Mouse (Mus musculus) neural tube, embryonic 13.5 days (tissue): ENCODE measurements around the gene Itih5. TPM values are rescaled to one million over a fixed set of nuclear protein-coding genes. Genes with fewer than 3 reads are reported as not detected.

ENCODE experiments used
- ATAC-seq: fragments of 200-750 bp; cut with Nextera tagmentation; 2 replicates; pipeline ENCODE4 v1.8.0; 2017; ENCODE audit warnings: low read depth, mild to moderate bottlenecking, moderate TSS enrichment, moderate library complexity
- H3K27ac ChIP-seq: fragments of 300-500 bp; sonication (generic); replicated peaks from 2 replicates; pipeline ENCODE4 v1.5.1; 2015; ENCODE audit warnings: moderate library complexity, mild to moderate bottlenecking, inconsistent platforms
- H3K27me3 ChIP-seq: fragments of 300-500 bp; sonication (generic); 2 replicates; pipeline ENCODE4 v1.6.1; 2015; ENCODE audit warnings: mild to moderate bottlenecking, inconsistent platforms
- H3K36me3 ChIP-seq: fragments of 300-500 bp; sonication (generic); 2 replicates; pipeline ENCODE4 v1.6.1; 2015; ENCODE audit warnings: mild to moderate bottlenecking, inconsistent platforms
- H3K4me1 ChIP-seq: fragments of 300-500 bp; sonication (generic); replicated peaks from 2 replicates; pipeline ENCODE4 v1.6.1; 2015; ENCODE audit warnings: inconsistent platforms
- H3K4me2 ChIP-seq: fragments of 300-500 bp; sonication (generic); 2 replicates; pipeline ENCODE4 v1.6.1; 2015; ENCODE audit warnings: inconsistent platforms, mild to moderate bottlenecking, moderate library complexity
- H3K4me3 ChIP-seq: fragments of 300-500 bp; sonication (generic); 2 replicates; pipeline ENCODE4 v1.5.1; 2015; ENCODE audit warnings: mild to moderate bottlenecking, inconsistent platforms
- H3K9ac ChIP-seq: fragments of 300-500 bp; sonication (generic); 2 replicates; pipeline ENCODE4 v1.6.1; 2015; ENCODE audit warnings: moderate library complexity, mild to moderate bottlenecking, inconsistent platforms
- H3K9me3 ChIP-seq: fragments of 300-500 bp; sonication (generic); 2 replicates; pipeline ENCODE4 v1.6.1; 2016; ENCODE audit warnings: inconsistent platforms
- WGBS: fragments of 180-500 bp; shearing (Covaris S2); methylation state at CpG from one replicate; pipeline ENCODE4 v1.1.7; 2015; 5-methylcytosine and 5-hydroxymethylcytosine counted together
- polyA plus RNA-seq: library from polyadenylated mRNA; unstranded; fragments of >200 nt; fragmentation: Nextera tagmentation; extraction: Ambion mirVana; gene quantifications from 2 replicates; pipeline ENCODE4 v1.2.1, GENCODE M21; 2015

Itih5 gene
- 8.4 and 8.9 TPM in 2 replicates for polyA plus RNA-seq

DNA sequence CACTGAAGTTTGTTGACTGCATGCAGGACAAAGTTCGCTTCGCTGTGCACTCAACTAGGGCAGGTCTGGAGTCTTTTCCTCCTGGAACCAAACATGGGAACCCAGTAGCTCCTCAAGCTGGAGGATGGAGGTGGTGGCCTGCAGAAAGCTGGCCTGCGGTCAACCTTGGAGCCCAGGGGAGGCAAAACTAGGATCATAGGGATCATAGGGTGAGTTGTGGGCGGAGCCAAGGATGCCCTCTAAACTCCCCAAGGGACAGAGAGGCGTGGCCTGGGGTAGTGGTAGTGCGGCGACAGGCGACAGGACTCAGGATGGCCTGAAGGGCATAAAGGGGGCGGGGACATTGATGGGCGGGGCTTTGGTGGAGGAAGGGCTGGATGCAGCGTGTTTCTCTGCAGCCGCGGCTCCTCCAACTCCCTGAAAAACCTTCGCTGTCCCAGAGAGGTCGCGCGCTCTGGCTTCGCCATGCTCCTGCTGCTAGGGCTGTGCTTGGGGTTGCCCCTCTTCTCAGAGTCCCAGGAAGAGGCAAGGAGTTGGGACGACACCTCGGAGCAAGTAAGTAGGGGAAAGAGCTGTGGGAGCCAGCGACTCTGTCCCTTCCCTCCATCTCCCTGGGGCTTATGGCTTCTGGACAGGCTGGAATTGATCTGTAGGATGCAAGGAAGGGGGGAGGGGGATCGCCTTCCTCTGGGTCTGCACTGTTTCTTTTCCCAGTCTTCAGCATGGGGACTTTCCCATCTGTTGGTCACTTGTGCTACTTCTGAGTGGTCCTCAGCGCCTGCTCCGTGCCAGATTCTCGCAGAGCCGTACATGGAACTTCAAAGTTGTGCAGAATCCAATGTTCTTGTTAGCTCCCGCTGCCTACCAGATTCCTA is at the start of gene Itih5:
Gene Itih5 (plus strand): TSS at position 371 of the 875 bp plus-strand sequence.
- Histone ChIP-seq H3K4me1 (peaks cover 16% of the 10 kb centered on the region), H3K4me3 (peak within 1 kb of the TSS; percentile 40), H3K4me2 (peak within 1 kb of the TSS; percentile 73), H3K9me3 (no peaks in the 10 kb centered on the region), H3K36me3 (no peaks in the 10 kb centered on the region), H3K27ac (no peak within 1 kb of the TSS), H3K9ac (peak within 1 kb of the TSS; percentile 45), H3K27me3 (0 out of 2 replicates have a peak, but pooled peaks cover 3% of the 10 kb centered on the region)
- WGBS, result 7% methylated on average over 27 of the region's 27 CpGs
- peak; percentile 65 for ATAC-seq

DNA sequence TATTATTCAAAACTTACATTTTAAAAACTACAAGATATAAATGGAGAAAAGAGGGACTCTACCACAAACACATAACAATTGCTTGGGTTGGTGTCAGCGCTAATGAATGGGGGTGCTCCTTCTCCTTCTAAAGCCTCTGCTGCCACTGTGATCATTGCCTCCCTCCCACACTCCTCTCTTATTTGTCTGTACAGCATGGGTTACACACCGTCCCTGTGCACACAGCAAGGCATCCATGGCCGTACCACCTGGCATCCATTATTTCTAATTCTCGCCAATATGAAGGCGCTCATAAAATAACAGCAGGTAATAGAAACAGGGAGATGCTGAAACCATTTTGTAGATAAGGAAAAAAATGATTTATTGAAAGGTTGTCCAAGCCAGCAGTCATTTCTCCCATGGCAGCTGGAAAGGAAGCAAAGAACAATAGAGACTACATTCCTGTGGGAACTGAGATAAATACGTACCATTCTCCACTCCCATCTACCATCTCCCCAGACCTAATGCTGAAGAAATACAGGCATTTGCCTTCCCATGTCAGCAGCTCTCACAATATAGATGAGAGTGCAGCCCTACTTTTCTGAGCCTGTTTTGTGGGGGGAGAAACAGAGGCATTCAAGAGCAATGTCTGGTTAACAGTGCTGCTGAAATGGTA is 44.7 kb upstream of the Itih5 start:
- H3K27ac ChIP-seq, result peak overlapping the region; percentile 59
- no peaks in the 10 kb centered on the region for H3K36me3 ChIP-seq
- peak; percentile 81 for ATAC-seq
- no peaks in the 10 kb centered on the region for H3K4me1 ChIP-seq
- no peak overlapping the region for H3K4me2 ChIP-seq
- no peaks in the 10 kb centered on the region for H3K9me3 ChIP-seq
- H3K27me3 ChIP-seq, result no peaks in the 10 kb centered on the region
- no peak overlapping the region for H3K4me3 ChIP-seq
- WGBS, result 57% methylated on average over 6 of the region's 6 CpGs
- no peak overlapping the region for H3K9ac ChIP-seq

DNA sequence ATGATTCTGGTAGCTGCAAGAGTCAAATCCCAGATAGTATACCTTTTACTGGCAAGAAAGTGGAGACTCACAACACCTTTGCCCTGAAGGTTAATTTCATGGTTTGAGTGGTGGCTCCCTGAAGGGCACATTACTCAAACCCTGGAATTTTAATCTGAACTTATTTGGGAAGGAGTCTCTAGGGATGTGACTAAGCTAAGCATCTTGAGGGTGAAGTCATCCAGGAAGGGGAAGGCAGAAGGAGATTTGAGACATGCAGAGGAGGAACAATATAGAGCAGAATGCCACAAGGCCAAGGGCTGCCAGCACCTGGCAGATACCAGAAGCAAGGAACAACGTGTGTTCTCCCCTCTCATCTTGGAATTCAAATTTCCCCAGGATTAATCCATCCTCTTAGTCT is 34.6 kb upstream of the Itih5 start:
- Histone ChIP-seq H3K36me3 (no peaks in the 10 kb centered on the region), H3K9ac (no peak overlapping the region), H3K27ac (no peak overlapping the region), H3K27me3 (no peaks in the 10 kb centered on the region), H3K9me3 (no peaks in the 10 kb centered on the region; the same call in 1 of the 2 replicates), H3K4me1 (no peaks in the 10 kb centered on the region), H3K4me3 (no peak overlapping the region), H3K4me2 (no peak overlapping the region)
- 83% methylated on average over 1 of the region's 1 CpGs for WGBS
- ATAC-seq, result no peak

DNA sequence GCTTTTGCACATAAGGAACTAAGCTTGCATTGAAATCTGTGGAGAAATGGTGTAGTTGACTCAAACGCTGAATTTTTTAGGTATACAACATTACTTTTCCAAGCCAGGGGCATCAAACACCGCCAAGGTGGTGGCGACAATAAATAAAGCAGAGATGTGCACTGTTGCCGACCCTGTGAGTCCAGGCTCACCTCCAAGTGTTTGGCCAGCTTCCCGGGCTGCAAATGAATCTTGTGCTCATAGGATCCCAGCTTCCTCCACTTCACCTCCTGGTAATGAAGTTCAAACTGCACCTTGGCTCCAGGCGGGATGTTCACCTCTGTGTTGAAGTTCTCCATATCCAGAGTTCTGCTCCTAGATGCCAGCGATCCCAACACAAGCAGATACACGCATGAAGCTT is 34.1 kb upstream of the Itih5 start:
- Histone ChIP-seq H3K36me3 (no peaks in the 10 kb centered on the region), H3K9me3 (no peaks in the 10 kb centered on the region; the same call in 1 of the 2 replicates), H3K9ac (no peak overlapping the region), H3K4me3 (no peak overlapping the region), H3K27ac (no peak overlapping the region), H3K4me1 (no peaks in the 10 kb centered on the region), H3K27me3 (no peaks in the 10 kb centered on the region), H3K4me2 (no peak overlapping the region)
- 86% methylated on average over 8 of the region's 8 CpGs for WGBS
- no peak for ATAC-seq

DNA sequence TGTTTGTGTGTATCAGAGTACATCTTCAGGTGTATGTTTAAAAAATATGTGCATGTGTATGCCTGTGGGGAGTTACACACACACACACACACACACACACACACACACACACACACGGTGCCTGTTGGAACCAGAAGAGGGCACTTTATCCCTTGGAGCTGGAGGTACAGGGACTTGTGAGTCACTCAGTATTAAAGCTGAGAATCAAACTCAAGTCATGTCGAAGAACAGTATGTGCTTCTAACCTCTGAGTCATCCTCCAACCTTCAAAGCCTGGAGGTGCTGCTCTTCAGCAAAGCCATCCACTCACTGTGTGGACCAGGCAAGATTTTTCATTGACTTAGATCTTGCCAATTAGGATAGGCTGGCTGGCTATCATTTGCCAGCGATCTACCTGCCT is 31.5 kb upstream of the Itih5 start:
- Histone ChIP-seq H3K4me2 (no peak overlapping the region), H3K4me1 (no peaks in the 10 kb centered on the region), H3K4me3 (no peak overlapping the region), H3K27ac (no peak overlapping the region), H3K27me3 (no peaks in the 10 kb centered on the region), H3K9ac (no peak overlapping the region), H3K36me3 (no peaks in the 10 kb centered on the region), H3K9me3 (no peaks in the 10 kb centered on the region; the same call in 1 of the 2 replicates)
- ATAC-seq, result no peak
- WGBS, result 72% methylated on average over 3 of the region's 3 CpGs

DNA sequence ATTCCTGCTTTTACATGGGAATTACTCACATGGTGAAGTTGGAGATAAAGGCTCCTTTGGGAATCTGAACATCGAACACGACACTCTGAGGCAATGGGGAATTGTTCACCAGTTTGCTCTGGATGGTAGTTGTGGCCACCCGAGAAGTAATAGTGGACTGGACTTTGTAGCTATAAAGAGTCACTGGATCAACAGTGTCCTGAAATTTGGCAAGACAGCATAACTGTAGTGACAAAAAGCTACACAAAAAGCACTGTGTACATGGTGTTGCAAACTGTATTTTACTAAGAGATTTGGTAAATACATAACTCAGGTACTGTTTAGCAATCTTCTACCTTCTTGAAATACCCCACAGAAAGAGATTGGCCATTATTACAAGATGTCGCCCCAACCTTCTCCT is 27.2 kb upstream of the Itih5 start:
- no peaks in the 10 kb centered on the region for H3K27me3 ChIP-seq
- no peaks in the 10 kb centered on the region for H3K36me3 ChIP-seq
- H3K4me3 ChIP-seq, result no peak overlapping the region
- WGBS, result 91% methylated on average over 4 of the region's 4 CpGs
- H3K9ac ChIP-seq, result no peak overlapping the region
- no peak overlapping the region for H3K4me2 ChIP-seq
- H3K4me1 ChIP-seq, result no peaks in the 10 kb centered on the region
- H3K9me3 ChIP-seq, result no peaks in the 10 kb centered on the region
- no peak for ATAC-seq
- no peak overlapping the region for H3K27ac ChIP-seq

DNA sequence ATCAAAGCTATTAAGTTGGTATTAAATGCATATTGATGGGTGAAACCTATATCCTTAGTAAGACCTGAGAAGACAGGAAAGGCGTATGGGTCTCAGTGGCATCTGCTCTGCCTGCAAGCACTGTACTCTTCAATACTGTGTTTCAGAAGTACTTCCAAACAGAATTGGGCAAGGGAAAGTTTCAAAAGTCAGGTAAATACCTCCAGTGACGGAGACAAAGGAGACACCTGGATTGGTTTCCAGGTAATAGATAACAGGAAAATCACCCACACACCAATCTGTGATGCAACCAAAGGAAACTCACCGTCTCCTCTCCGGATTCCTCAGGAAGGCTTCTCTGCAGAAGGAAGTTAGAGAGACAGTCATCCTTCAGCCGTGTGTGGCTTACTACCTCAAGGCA is 25.9 kb upstream of the Itih5 start:
- no peaks in the 10 kb centered on the region for H3K9me3 ChIP-seq
- no peaks in the 10 kb centered on the region for H3K27me3 ChIP-seq
- no peaks in the 10 kb centered on the region for H3K36me3 ChIP-seq
- no peak for ATAC-seq
- no peaks in the 10 kb centered on the region for H3K4me1 ChIP-seq
- no peak overlapping the region for H3K4me2 ChIP-seq
- 93% methylated on average over 5 of the region's 5 CpGs for WGBS
- H3K4me3 ChIP-seq, result no peak overlapping the region
- no peak overlapping the region for H3K27ac ChIP-seq
- H3K9ac ChIP-seq, result no peak overlapping the region

DNA sequence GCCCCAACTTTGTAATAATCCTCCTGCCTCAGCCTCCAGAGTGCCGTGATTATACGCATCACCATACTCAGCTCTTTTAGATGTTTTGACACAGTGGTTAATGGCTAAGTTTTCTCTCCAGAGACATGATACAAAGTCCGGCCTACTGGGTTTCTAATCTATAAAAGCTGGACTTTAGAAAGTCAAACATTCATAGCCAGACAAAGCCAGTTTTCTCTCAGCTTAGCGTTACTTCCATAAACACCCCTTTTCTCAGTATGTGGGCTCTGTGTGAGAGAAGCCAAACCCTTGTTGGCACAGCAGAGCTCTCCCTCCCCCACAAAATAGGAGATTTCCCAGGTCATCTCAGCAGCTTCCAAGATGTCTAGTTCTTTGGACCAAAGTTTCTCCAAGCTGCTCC is 24.8 kb upstream of the Itih5 start:
- H3K27ac ChIP-seq, result no peak overlapping the region
- ATAC-seq, result no peak
- H3K9ac ChIP-seq, result no peak overlapping the region
- H3K9me3 ChIP-seq, result no peaks in the 10 kb centered on the region
- H3K4me1 ChIP-seq, result no peaks in the 10 kb centered on the region
- WGBS, result 83% methylated on average over 4 of the region's 4 CpGs
- H3K4me2 ChIP-seq, result no peak overlapping the region
- H3K27me3 ChIP-seq, result no peaks in the 10 kb centered on the region
- H3K36me3 ChIP-seq, result no peaks in the 10 kb centered on the region
- no peak overlapping the region for H3K4me3 ChIP-seq

DNA sequence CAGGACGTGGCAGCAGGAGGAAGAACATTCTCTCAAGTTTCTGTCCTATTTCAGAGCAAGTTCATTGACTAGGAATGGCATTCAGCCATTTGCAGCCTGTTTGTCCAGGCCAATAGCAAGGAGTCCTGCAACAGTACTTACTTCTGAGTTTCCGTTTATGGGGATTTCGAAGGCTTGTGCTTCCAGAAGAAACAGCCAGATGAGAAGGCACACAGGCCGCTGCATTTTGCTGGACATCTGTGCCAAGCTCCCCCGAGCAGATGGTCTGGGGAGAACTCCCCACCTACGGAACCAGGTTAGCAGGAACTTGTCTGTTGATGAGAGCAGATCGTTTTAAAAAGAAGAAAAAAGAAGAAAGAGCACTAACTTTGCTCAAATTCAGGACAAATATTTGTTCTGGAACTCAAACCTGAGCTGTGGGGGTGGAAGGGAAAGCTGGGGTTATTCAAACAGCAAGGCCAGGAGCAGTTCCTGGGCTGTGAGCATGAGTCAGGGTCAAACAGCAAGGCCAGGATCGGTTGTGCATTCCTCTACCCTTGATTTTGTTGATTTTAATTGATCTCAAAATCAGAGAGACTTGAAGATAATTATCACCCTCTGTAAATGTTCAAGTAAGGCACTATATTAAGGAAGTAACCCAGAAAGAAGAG is 22.9 kb upstream of the Itih5 start:
- 73% methylated on average over 8 of the region's 8 CpGs for WGBS
- no peak overlapping the region for H3K4me3 ChIP-seq
- no peak overlapping the region for H3K4me2 ChIP-seq
- H3K4me1 ChIP-seq, result no peaks in the 10 kb centered on the region
- no peak overlapping the region for H3K9ac ChIP-seq
- H3K9me3 ChIP-seq, result no peaks in the 10 kb centered on the region
- H3K36me3 ChIP-seq, result no peaks in the 10 kb centered on the region
- no peak for ATAC-seq
- H3K27me3 ChIP-seq, result no peaks in the 10 kb centered on the region
- no peak overlapping the region for H3K27ac ChIP-seq

DNA sequence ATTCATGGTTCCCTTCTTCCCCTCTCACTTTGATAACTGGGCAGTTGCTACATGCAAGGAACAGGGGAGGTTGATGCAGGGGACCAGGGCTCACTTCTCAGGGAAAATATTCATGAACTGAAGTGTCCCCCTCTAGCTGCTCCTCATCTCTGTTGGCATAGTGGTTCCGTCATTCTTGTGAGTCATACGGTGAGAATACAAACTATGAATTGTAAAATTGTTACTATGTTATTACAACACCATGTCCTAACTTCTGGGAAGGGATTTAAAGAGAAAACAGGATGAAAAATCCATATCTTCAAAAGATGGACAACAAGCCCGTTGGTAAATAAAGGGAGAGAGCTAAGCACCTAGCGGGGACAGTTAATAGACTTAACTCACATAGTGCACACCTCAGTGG is 22.1 kb upstream of the Itih5 start, which contains the start of gene Itih2:
Gene Itih2 (minus strand): TSS at position 101 of the 400 bp plus-strand sequence.
- H3K9ac ChIP-seq, result no peak within 1 kb of the TSS
- H3K36me3 ChIP-seq, result no peaks in the 10 kb centered on the region
- no peak for ATAC-seq
- no peaks in the 10 kb centered on the region for H3K4me1 ChIP-seq
- no peak within 1 kb of the TSS for H3K4me2 ChIP-seq
- H3K9me3 ChIP-seq, result no peaks in the 10 kb centered on the region
- H3K4me3 ChIP-seq, result no peak within 1 kb of the TSS
- H3K27me3 ChIP-seq, result no peaks in the 10 kb centered on the region
- WGBS, result 93% methylated on average over 4 of the region's 4 CpGs
- no peak within 1 kb of the TSS for H3K27ac ChIP-seq

DNA sequence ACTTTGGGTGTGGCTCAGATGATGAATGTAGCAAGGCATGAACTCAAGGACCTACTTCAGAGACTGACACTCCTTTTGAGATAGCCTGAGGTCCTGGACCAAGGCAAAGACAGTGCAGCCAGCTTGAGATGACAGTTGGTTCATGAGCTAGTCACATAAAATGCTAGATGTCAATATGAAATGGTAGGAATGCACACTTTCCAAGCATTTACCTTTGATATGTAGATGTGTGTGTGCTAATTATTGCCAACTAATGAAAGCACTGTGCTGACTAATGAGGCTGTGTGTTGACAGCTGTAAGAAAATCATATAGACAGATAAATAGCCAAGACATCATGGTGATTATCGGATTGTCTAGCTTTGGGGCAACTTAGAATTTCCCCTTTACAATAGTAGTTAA is 21.2 kb upstream of the Itih5 start:
- H3K4me2 ChIP-seq, result no peak overlapping the region
- H3K4me3 ChIP-seq, result no peak overlapping the region
- no peaks in the 10 kb centered on the region for H3K9me3 ChIP-seq
- ATAC-seq, result no peak
- no peaks in the 10 kb centered on the region for H3K27me3 ChIP-seq
- H3K4me1 ChIP-seq, result no peaks in the 10 kb centered on the region
- H3K9ac ChIP-seq, result no peak overlapping the region
- 86% methylated on average over 1 of the region's 1 CpGs for WGBS
- no peaks in the 10 kb centered on the region for H3K36me3 ChIP-seq
- H3K27ac ChIP-seq, result no peak overlapping the region

DNA sequence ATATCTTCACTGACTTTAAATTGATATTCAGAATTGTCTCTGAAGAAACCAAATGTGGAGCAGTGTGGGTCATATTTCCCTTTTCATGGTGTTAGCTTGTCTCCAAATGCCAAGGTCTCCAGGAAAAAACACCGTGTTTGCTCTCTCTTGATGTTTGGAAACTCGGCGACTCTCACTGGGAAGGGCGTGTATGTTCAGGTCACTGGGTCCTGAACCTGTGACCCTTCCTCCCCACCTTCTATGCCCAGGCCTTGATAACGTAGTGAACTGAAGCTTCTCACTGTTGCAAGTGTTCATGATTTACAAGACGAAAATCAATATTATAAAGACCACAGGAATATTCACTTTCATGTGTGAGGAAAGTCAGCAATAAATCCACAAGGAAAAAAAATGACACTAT is 19.4 kb upstream of the Itih5 start:
- WGBS, result 77% methylated on average over 6 of the region's 6 CpGs
- no peak overlapping the region for H3K4me3 ChIP-seq
- no peaks in the 10 kb centered on the region for H3K4me1 ChIP-seq
- ATAC-seq, result no peak
- no peaks in the 10 kb centered on the region for H3K9me3 ChIP-seq
- H3K9ac ChIP-seq, result no peak overlapping the region
- no peak overlapping the region for H3K27ac ChIP-seq
- H3K27me3 ChIP-seq, result no peaks in the 10 kb centered on the region; the same call in 1 of the 2 replicates
- H3K4me2 ChIP-seq, result no peak overlapping the region
- H3K36me3 ChIP-seq, result no peaks in the 10 kb centered on the region
